In genomic region chr5:138279585-138280424, GRCm38 (mm10) we compare ENCODE assay signal across 8 mouse cellular contexts. TPM values are rescaled to one million over a fixed set of nuclear protein-coding genes. Genes with fewer than 3 reads are reported as not detected.
DNase-seq lines count a peak whose midpoint lies in the region; TF ChIP-seq lines count a peak whose summit lies in the region.

Gene Gm43720, minus strand, starts transcription at chr5:138279958.
Gene Gpc2, minus strand, starts transcription at chr5:138280005.
Gene Stag3, plus strand, starts transcription at chr5:138280240.

- peak; percentile 95 for DNase-seq in WW6 (ENCODE audit: low read depth, low spot score)
- DNase-seq in cerebellum, postnatal 14 days, result peak; percentile 90 to 91
- DNase-seq in frontal cortex, adult 2 months (ENCODE audit: extremely low spot score in 1 of 2, low spot score in 1 of 2), result peak; percentile 53 to 74
- DNase-seq in hindbrain, embryonic 10.5 days (ENCODE audit: low spot score), result peak; percentile 99
- peak; percentile 87 to 91 for DNase-seq in layer of hippocampus, postnatal 10 days (ENCODE audit: low spot score in 2 of 2)
- peak; percentile 94 for DNase-seq in lung, postnatal 10 days
- peak; percentile 68 for DNase-seq in ovary, postnatal 10 days (ENCODE audit: low spot score)
- peak; percentile 88 for DNase-seq in thymus, adult 2 months

- peak; percentile 11; the same call in 1 of the 2 replicates for TF ChIP-seq CTCF in thymus, adult 2 months (IDR thresholded peaks at IDR 0.05; ENCODE audit: borderline replicate concordance, control insufficient read depth, extremely low read depth, insufficient read depth, low read length, poor library complexity)

- peaks cover 39% of the 10 kb centered on the region for H3K36me3 ChIP-seq in hindbrain, embryonic 10.5 days
- no peaks in the 10 kb centered on the region for H3K36me3 ChIP-seq in thymus, adult 2 months (ENCODE audit: control insufficient read depth, insufficient read depth, low read length)

- peak; percentile 23; the same call in 1 of the 2 replicates for TF ChIP-seq POLR2A in thymus, adult 2 months (IDR thresholded peaks at IDR 0.05; ENCODE audit: control insufficient read depth, extremely low read depth, insufficient read depth, low read length, poor library complexity)

- H3K9me3 ChIP-seq in hindbrain, embryonic 10.5 days, result peaks cover 5% of the 10 kb centered on the region

- peak within 1 kb of the TSS; percentile 84 for H3K4me3 ChIP-seq in hindbrain, embryonic 10.5 days
- peak within 1 kb of the TSS; percentile 61 for H3K4me3 ChIP-seq in thymus, adult 2 months (ENCODE audit: control insufficient read depth, insufficient read depth, low read length)

- peaks cover 45% of the 10 kb centered on the region for H3K4me1 ChIP-seq in hindbrain, embryonic 10.5 days (replicated peaks)
- H3K4me1 ChIP-seq in thymus, adult 2 months (replicated peaks; ENCODE audit: control insufficient read depth, insufficient read depth, low read length), result peaks cover 7% of the 10 kb centered on the region; the same call in 1 of the 2 replicates

- peak within 1 kb of the TSS; percentile 96 for H3K27ac ChIP-seq in hindbrain, embryonic 10.5 days
- no peak within 1 kb of the TSS for H3K27ac ChIP-seq in thymus, adult 2 months (ENCODE audit: control insufficient read depth, insufficient read depth, low read length)

- H3K27me3 ChIP-seq in hindbrain, embryonic 10.5 days (ENCODE audit: insufficient read depth, poor library complexity, severe bottlenecking), result peaks cover 14% of the 10 kb centered on the region
- H3K27me3 ChIP-seq in thymus, adult 2 months (ENCODE audit: control insufficient read depth, insufficient read depth, low read length), result no peaks in the 10 kb centered on the region

- under 1% methylated on average over 56 of the region's 56 CpGs for WGBS in hindbrain, embryonic 10.5 days
- 1% methylated on average over 56 of the region's 56 CpGs for WGBS in thymus, adult 2 months

RNA-seq across cellular contexts. Expression of gene Gm43720, which starts in this region (rescaled TPM):
- polyA plus RNA-seq in frontal cortex, adult 2 months (2012; rRNA removed), result 0.14 TPM in 1 of 2 replicates, not detected in the other
- 0.13 and 0.26 TPM in 2 replicates for polyA plus RNA-seq in hindbrain, embryonic 10.5 days (2016; fragmentation: Nextera tagmentation; extraction: Ambion mirVana)
- total RNA-seq in layer of hippocampus, postnatal 10 days (2021), result not detected
- polyA plus RNA-seq in thymus, adult 2 months (2012; rRNA removed), result 0.04 and 0.08 TPM in 2 replicates

RNA-seq across cellular contexts. Expression of gene Gpc2, which starts in this region (rescaled TPM):
- 10.9 and 11.3 TPM in 2 replicates for polyA plus RNA-seq in frontal cortex, adult 2 months (2012; rRNA removed)
- polyA plus RNA-seq in hindbrain, embryonic 10.5 days (2016; fragmentation: Nextera tagmentation; extraction: Ambion mirVana), result 48.0 and 95.4 TPM in 2 replicates
- 10 to 100 TPM; 11.2 to 11.8 TPM for total RNA-seq in layer of hippocampus, postnatal 10 days (2021)
- 35.8 and 41.6 TPM in 2 replicates for polyA plus RNA-seq in thymus, adult 2 months (2012; rRNA removed)

RNA-seq across cellular contexts. Expression of gene Stag3, which starts in this region (rescaled TPM):
- 5.2 and 5.3 TPM in 2 replicates for polyA plus RNA-seq in frontal cortex, adult 2 months (2012; rRNA removed)
- 3.4 and 3.9 TPM in 2 replicates for polyA plus RNA-seq in hindbrain, embryonic 10.5 days (2016; fragmentation: Nextera tagmentation; extraction: Ambion mirVana)
- total RNA-seq in layer of hippocampus, postnatal 10 days (2021), result 1 to 10 TPM; 3.3 to 4.1 TPM
- polyA plus RNA-seq in thymus, adult 2 months (2012; rRNA removed), result 4.7 and 5.4 TPM in 2 replicates
